Mouse (Mus musculus): ENCODE measurements around the gene Afap1.

DNA sequence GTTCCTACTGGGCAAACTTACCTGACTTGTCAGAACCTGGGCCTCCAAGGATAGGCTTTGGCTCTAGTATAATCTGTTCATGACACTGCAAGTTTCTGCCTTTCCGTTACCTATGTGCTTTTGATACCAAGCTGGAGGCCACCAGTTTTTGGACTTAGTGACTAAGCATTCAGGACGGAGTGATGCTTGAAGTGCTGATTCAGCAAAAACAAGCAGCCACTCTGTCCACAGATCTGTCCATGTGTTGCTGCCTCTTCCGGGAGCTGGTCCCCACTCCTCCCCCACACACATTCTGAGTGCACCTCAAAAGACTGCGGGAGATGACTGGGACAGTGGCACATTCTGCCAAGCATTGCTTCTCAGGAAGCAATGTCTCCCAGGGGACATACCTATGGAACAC lies 116.3 kb downstream of the Afap1 start:
- no peak for TF ChIP-seq EP300 (IDR thresholded peaks at IDR 0.05; ENCODE audit: insufficient read depth, low read depth, low read length)
- TF ChIP-seq CTCF (IDR thresholded peaks at IDR 0.05), result no peak

Data from heart, adult 2 months (tissue).